Mouse (Mus musculus): ENCODE results near the gene St7. TPM values are rescaled to one million over a fixed set of nuclear protein-coding genes. Genes with fewer than 3 reads are reported as not detected.

The St7 gene
- 14.1 TPM for polyA plus RNA-seq (2014; fragmentation: Illumina TruSeq; extraction: RNeasy Lipid Tissue Mini Kit (QIAGEN cat#74804); ENCODE audit: low read depth, low replicate concordance)

GRCm38 (mm10) chr6:17692647-17693046 lies at the start of gene St7:
Gene St7, plus strand, starts transcription at chr6:17692933.

Other genes starting within 250 kb of the St7 start
- gene Met, start 229.1 kb upstream of the St7 start, polyA plus RNA-seq (2014; fragmentation: Illumina TruSeq; extraction: RNeasy Lipid Tissue Mini Kit (QIAGEN cat#74804); ENCODE audit: low read depth, low replicate concordance), result 1.6 TPM
- 154 TPM for gene Capza2, start 56.7 kb upstream of the St7 start, polyA plus RNA-seq (2014; fragmentation: Illumina TruSeq; extraction: RNeasy Lipid Tissue Mini Kit (QIAGEN cat#74804); ENCODE audit: low read depth, low replicate concordance)